Mouse (Mus musculus) left cerebral cortex, postnatal 4 days (tissue): ENCODE results near the gene Scp2. TPM values are rescaled to one million over a fixed set of nuclear protein-coding genes. Genes with fewer than 3 reads are reported as not detected.
A peak's percentile ranks its signal among the peaks of the same experiment; 100 is the strongest.
"Not testable (repeated sequence)": the region's sequence is repeated elsewhere in the genome, so short reads cannot be mapped to it uniquely, and the experiment has no call there.

ENCODE experiments used
- DNase-seq: peaks from one replicate; pipeline ENCODE4 v3.0.0-alpha.2; 2022
- intact Hi-C: fragments of 180-260 bp; cut with DNase I; formaldehyde crosslinking; loops from one replicate; pipeline ENCODE4 v1.15.1; 2025
- total RNA-seq, 2 experiments: library from RNA; stranded (reverse); gene quantifications; 2 replicates each; pipeline ENCODE4 v1.2.3; 2021

Scp2 gene
- total RNA-seq, 2 experiments from 2014 or later = 73.0 to 79.8 TPM

GRCm38 (mm10) chr4:108109728-108110127 is 35.1 kb downstream of the Scp2 start:
- DNase-seq = no peak

GRCm38 (mm10) chr4:108096345-108096744 is 48.5 kb downstream of the Scp2 start, which contains the start of gene Podn:
Podn (minus strand) TSS chr4:108096445.
- intact Hi-C loops = no loop called here
- DNase-seq = no peak

More at GRCm38 (mm10) chr4:108109728-108110127, 35.1 kb downstream of the Scp2 start:
- intact Hi-C loops = no loop called here

GRCm38 (mm10) chr4:108092741-108093397 is 51.9 kb downstream of the Scp2 start:
- DNase-seq = no peak
- intact Hi-C loops = no loop called here

DNA sequence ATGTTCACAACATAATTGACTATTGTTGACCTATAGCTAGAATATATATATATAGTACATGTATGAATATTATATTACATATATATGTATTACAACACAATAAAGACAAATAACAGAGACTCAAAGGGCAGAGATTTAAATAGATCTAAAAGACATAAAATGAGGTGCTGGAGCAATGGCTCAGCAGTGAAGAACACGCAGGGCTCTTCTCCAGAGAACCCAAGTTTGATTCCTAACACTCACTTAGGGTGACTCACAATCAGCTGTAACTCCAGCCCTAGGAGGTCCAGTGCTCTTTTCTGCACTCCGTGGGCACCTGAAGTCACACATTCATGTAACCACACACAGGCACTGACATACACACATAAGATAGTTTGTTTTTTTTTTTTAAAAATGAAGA is 60.8 kb downstream of the Scp2 start:
- no peak for DNase-seq
- intact Hi-C loops = no loop called here

DNA sequence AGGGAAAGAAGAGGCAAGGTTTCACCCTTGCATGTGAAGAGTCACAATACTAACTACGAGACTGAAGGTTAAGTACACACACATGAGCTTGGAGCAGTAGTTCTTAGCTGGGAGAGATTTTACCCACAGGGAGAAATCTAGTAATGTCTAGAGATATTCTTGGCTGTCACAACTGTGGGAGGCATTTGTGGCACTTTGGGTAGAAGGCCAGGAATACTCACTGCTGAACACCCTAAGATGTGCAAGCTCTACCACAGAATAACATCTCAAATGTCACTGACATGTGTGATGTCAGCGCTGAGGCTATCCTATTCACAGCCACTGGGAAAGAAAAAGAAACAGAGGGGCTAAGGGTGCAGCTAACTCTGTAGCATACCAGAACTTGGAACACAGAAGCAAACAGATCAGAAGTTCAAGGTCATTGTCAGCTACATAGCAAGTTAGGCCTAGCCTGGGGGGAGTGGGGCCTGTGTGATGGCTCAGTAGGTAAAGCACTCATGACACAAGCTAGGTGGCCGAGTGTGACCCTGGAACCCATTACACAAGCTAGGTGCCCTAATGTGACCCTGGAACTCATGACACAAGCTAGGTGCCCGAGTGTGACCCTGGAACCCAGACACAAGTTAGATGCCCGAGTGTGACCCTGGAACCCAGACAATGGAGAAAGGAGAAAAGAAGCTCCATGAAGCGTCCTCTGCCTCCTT is 61.6 kb downstream of the Scp2 start:
- DNase-seq = no peak
- intact Hi-C loops = no loop called here

DNA sequence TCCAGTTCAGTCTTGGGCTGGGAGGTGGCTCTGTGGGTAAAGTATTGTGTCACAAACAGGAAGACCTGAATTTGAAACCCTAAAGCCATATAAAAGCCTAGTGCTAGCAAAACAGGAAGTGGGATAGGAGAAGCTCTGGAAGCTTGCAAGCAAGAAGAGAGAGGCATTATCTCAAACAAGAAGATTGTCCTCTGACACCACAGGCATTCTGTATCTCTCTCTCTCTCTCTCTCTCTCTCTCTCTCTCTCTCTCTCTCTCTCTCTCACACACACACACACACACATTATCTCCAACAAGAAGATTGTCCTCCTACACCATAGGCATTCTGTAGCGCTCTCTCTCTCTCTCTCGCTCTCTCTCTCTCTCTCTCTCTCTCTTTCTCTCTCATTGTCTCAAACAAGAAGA is 62.4 kb downstream of the Scp2 start:
- DNase-seq = no peak
- intact Hi-C loops = no loop called here

GRCm38 (mm10) chr4:108080876-108081275 is 63.9 kb downstream of the Scp2 start:
- no peak for DNase-seq
- intact Hi-C loops = no loop called here

- intact Hi-C loops = loop anchor here (10.0 kb wide), 1 partner anchor 135 kb away; no protein-coding TSS in a partner anchor
- DNase-seq = no peak
Measured at GRCm38 (mm10) chr4:108079762-108080161, 65.0 kb downstream of the Scp2 start.

DNA sequence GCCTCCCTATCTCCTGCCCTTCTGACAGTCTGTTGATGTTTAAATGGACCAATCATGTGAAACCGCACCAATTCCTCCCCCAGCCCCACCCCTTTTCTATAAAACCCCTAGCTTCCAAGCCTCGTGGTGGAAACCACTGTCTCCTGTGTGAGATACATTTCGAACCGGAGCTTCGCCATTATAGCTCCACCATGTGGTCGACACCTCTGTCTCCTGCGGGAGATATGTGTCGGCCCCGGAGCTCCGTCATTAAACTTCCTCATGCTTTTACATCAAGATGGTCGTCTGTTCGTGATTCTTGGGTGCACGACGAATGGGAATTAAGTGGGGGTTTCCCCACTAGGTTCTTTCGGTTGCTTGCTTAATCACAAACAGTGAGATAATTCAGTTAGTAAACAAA is 65.6 kb downstream of the Scp2 start:
- DNase-seq = not testable (repeated sequence)
- intact Hi-C loops = loop anchor here (10.0 kb wide), 1 partner anchor 134 kb away; no protein-coding TSS in a partner anchor

GRCm38 (mm10) chr4:108077224-108077955 is 67.4 kb downstream of the Scp2 start:
- intact Hi-C loops = loop anchor here (10.0 kb wide), 1 partner anchor 133 kb away; no protein-coding TSS in a partner anchor

DNA sequence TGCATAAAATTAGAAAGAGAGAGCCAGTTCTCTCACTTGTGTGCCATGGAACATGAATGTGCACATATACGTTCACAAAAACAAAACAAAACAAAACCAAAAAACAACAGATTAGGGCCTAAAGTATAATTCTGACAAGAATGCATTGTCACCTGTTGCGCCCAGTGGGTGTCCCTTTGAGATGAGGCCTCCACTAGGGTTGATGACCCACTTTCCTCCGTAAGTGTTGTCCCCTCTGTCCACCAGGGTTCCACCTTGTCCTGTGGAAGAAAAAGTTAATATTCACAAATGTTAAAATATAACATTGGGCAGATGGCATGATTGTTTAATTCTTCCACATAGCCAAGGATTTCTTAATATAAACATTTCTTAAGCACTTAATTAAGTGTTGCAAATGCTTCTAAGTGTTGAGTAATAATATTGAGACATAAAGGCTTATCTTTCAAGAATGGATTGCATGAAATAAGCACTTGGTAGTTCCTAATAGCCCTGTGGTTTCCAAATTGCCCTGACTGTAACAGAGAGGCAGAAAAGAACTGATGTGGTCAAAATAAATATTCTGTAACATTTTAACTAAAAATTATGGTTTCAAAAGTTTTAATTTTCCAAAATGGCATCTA is 70.5 kb downstream of the Scp2 start:
- intact Hi-C loops = loop anchor here (10.0 kb wide), 1 partner anchor 130 kb away; no protein-coding TSS in a partner anchor
- no peak for DNase-seq

More at GRCm38 (mm10) chr4:108077224-108077955, 67.4 kb downstream of the Scp2 start:
- DNase-seq = no peak

DNA sequence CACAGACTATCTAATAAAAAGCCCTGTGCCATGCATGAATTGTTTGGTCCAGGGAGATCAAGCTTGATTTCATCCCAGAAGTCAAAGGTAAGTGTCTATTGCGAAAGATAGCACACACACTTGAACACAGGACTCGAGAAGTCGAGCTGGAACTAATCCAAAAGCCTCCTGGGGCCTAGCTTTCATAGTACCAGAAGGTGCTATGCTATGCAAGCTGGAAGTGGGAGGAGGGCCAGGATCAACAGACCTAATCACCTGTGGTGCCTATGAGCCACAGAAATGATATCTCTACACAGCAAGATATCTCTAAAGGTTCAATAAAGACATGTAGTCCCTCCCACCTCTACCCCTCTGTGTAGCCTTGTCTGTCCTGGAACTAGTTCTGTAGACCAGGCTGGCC is 72.7 kb downstream of the Scp2 start:
- intact Hi-C loops = loop anchor here (10.0 kb wide), 1 partner anchor 127 kb away; no protein-coding TSS in a partner anchor
- no peak for DNase-seq

DNA sequence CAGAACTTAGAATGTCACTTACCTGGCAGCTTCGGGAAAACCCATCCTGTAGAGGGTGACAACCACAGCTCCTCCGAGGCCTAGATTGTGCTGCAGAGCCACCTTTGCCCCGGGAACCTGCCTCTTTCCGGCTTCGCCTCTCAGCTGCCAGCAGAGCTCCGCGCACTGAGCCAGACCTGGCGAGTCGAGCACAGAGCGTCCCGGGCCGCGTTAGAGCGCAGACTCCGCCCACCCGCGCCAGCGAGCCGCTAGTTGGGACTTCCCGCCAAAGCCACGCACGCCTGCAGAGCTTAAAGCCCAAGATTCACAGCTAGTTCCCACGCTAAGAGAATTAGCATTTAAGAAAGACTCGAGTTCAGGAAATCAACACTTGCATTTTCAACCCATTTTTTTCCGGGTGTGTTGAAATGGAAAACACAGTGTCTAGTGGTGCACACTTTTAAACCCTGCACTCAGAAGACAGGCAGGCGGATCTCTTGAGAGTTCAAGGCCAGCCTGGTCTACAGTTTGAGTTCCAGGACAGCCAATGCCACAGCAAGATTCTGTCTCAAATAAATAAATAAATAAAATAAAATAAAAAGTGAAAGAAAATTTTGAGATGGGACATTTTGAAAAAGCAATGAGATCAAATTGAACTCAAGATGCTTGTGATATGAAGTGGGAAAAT is 73.4 kb downstream of the Scp2 start:
- peak; percentile 95 for DNase-seq
- intact Hi-C loops = loop anchor here (10.0 kb wide), 1 partner anchor 127 kb away; no protein-coding TSS in a partner anchor

DNA sequence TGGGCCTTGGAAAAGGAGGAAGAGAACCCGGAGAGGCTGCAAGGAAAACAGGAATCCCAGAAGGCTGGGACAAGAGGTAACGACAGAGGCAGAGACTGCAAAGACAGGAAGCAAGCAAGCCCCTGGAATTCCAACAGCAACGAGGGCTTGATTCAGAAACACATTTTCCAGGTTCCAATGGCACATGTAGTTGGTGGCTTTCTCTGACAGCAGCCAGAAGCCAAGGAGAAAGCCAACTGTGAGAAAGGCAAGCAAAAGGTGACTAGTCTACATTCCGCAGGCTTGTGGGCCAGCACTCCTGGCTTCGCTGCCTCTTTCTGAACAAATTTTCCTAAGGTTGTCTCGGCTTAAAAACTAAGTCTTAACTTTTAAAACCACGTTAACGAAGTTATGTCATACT is 74.1 kb downstream of the Scp2 start:
- DNase-seq = no peak
- intact Hi-C loops = loop anchor here (10.0 kb wide), 1 partner anchor 126 kb away; no protein-coding TSS in a partner anchor

GRCm38 (mm10) chr4:108070286-108070685 is 74.5 kb downstream of the Scp2 start:
- DNase-seq = no peak
- intact Hi-C loops = loop anchor here (10.0 kb wide), 1 partner anchor 125 kb away; no protein-coding TSS in a partner anchor

DNA sequence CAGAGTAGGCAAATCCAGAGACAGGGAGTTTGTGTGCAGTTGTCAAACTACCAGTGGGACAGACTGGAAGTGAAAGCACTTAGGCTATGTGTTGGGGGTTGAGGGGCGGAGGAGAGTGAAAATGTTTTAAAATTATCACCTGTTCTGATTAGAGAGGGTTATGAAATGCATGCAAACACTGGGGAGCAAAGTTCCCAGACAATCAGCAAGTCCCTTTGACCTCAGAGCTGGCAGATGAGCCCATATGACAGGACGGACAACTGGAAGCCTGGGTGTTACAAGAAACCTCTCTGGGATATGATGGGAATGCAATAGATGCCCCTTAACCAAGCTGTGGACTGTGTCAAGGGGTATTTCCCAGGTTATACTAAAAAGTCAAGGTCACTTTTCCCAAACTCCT is 76.7 kb downstream of the Scp2 start:
- no peak for DNase-seq
- intact Hi-C loops = no loop called here

GRCm38 (mm10) chr4:108067261-108067660 is 77.5 kb downstream of the Scp2 start:
- intact Hi-C loops = no loop called here
- no peak for DNase-seq

DNA sequence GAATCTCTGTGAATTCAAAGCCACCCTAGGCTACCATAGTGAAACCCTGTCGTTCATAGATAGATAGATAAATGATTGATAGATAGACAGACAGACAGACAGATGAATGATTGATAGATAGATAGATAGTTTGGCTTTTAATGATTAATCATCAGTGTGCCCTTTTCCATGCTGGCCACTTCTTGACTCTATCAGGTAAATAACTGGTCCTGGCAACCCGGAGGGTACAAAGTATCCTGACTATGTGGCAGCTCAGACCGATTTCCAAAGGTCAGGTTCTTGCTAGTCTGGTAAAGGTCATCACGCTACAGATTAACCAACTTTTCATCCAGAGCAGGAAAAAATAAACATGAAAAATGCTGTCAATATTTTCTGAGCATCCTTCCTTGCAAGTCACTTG is 78.2 kb downstream of the Scp2 start:
- DNase-seq = no peak
- intact Hi-C loops = no loop called here

DNA sequence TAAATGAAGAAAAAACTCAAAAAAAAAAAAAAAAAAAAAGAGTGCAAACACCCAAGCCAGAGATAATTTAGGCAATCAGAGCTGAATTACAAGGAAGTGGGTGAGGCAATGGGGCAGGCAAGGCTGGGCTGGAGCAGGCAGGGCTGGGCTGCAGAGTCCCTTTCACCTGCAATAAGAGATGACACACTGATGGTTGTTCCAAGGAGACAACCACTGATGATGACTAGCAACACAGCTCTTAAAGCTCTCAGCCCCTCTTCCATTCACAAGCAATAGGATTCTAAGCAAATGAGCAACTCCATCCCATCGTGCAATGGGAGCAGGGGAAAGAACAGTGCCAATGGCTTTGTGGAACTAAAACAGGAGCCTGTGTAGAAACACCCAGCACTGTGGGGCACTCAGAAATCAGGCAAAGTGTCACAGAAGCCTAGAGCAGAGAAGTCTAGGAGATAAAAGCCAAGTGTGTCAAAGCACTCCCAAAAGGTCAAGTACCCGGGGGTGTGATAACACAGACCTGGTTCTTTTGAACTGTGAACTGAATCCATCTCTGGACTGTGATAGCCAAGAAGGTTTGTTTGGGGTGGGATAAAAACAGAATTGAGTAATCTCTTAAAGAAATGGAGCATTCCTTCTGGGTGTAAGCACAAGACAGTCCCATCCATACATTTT is 79.5 kb downstream of the Scp2 start:
- intact Hi-C loops = no loop called here
- no peak for DNase-seq
